Mouse (Mus musculus): ENCODE measurements around the gene Homer2. TPM values are rescaled to one million over a fixed set of nuclear protein-coding genes. Genes with fewer than 3 reads are reported as not detected.
A peak's percentile ranks its signal among the peaks of the same experiment; 100 is the strongest.

Homer2 gene
- polyA plus RNA-seq, 1 experiment from 2014 or later = 15.4 TPM

DNA sequence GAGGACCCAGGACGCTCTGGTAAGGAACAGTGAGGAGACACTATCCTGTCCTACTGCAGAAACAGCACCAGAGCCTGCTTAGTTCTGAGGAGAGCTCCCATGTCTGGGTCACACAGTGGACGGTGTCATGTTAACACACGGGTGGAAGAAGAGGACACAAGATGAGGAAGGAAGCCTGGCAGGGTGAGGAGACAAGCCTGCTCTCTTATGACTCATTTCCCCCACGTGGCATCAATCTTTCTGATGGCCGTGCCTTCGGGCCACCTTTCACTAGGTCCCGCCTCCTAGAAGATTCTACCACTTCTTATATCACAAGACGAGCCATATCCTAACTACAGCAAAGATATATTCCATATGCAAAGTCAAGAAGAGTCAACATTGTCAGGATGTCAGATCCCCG is 40.7 kb downstream of the Homer2 start:
- H3K9me3 ChIP-seq = no peaks in the 10 kb centered on the region
- WGBS = 89% methylated on average over 9 of the region's 9 CpGs
- no peak overlapping the region for H3K9ac ChIP-seq (replicated peaks)
- no peak overlapping the region for H3K27ac ChIP-seq
- no peak overlapping the region for H3K4me3 ChIP-seq (replicated peaks)
- H3K4me2 ChIP-seq (replicated peaks) = no peak overlapping the region
- H3K36me3 ChIP-seq = no peaks in the 10 kb centered on the region
- no peaks in the 10 kb centered on the region for H3K4me1 ChIP-seq (replicated peaks)
- H3K27me3 ChIP-seq = no peaks in the 10 kb centered on the region
- no peak for ATAC-seq

DNA sequence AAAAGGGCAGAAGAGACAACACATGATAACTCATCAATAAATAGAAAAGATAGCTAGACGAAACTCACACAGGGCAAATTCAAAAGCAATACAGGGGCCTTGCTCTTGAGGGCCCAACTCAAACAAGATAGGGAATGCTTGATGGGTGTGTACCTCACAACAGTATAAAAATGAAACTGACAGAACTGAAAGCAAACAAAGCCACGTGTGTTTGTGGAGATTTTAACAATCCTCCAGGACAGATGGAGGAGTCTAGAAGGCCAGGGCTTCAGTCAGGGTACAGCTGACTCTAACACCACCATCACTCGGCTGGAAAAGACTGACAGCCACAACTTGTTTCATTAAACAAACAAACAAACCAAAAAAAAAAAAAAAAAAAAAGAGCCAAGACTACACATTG is 44.3 kb downstream of the Homer2 start:
- Histone ChIP-seq H3K4me3 (replicated peaks) (no peak overlapping the region), H3K27ac (no peak overlapping the region), H3K9me3 (no peaks in the 10 kb centered on the region), H3K4me1 (replicated peaks) (no peaks in the 10 kb centered on the region), H3K9ac (replicated peaks) (no peak overlapping the region), H3K4me2 (replicated peaks) (no peak overlapping the region), H3K27me3 (no peaks in the 10 kb centered on the region), H3K36me3 (no peaks in the 10 kb centered on the region)
- ATAC-seq = no peak
- 77% methylated on average over 3 of the region's 3 CpGs for WGBS

DNA sequence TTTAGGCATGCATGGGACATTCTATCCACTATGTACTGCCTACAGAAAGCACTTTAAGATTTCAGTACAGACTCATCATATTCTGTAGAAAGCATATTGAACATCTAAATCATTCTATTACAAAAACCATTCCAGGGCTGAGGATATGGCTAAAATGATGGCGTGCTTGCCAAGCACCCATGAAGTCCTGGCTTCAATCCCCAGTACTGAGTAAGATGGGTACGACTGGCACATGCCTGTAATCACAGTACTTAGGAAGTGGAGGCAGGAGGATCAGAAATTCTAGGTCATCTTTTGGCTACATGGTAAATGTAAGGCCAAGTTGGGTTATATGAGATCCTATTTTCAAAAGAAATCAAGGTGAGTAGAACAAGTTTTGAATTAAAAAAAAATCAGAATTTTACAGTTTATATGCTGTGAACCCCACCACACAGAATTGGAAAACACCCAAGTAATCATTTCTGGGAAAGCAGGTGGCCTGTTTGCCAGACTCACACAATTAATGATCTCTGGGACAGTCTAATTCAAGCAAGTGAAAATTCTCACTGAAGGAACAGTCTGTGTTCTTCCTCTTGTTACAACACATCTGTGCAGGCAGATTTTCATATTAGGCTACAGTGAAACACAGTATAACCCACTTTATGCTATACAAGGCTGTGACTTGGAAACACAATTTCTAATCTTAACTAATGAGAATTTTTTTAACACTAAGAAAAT is 49.5 kb downstream of the Homer2 start:
- no peak overlapping the region for H3K27ac ChIP-seq
- H3K36me3 ChIP-seq = no peaks in the 10 kb centered on the region
- peaks cover 34% of the 10 kb centered on the region for H3K4me1 ChIP-seq (replicated peaks)
- no peak overlapping the region for H3K9ac ChIP-seq (replicated peaks)
- no peaks in the 10 kb centered on the region for H3K27me3 ChIP-seq
- no peak overlapping the region for H3K4me2 ChIP-seq (replicated peaks)
- no peaks in the 10 kb centered on the region for H3K9me3 ChIP-seq
- WGBS = 85% methylated on average over 2 of the region's 2 CpGs
- H3K4me3 ChIP-seq (replicated peaks) = no peak overlapping the region
- ATAC-seq = no peak

DNA sequence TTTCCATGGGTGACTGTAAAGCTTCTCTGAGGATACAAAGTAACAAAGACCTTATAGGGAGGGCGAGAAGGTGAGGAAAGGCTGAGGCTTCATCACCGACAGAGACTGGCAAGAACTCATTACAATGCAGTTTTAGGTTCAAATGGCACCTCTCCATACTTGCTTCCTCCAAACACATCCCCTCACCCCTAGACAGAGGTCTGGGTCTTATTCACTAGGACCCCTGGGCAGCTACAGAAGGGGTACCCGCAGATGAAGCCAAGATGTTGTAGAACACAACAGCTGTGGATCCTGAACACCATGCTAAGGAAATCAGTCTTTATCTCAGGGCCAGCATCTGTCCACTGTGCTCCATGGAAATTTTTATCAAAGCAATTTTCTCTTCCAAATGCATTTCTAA is 50.3 kb downstream of the Homer2 start:
- no peaks in the 10 kb centered on the region for H3K36me3 ChIP-seq
- H3K4me1 ChIP-seq (replicated peaks) = peaks cover 42% of the 10 kb centered on the region

DNA sequence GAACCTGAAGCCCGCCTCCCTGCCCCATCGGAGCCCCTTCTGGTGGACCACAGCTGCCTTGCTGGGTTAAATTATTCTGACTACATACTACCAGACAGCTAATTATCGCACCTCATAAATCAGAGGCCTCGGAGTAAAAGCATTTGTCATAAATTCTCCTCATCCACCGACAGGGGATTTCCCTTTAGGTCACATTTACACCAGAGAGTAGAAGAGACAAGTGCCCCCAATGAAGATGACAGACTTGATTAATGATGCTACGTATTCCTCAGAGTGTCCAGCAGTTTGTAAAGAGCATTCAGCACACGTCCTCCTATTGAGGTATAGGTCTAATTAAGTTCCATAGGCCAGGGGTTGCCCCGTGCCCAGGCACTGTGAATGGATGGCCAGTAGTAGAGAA is 50.7 kb downstream of the Homer2 start:
- H3K4me3 ChIP-seq (replicated peaks) = no peak overlapping the region
- 48% methylated on average over 8 of the region's 8 CpGs for WGBS
- H3K36me3 ChIP-seq = no peaks in the 10 kb centered on the region
- H3K9me3 ChIP-seq = no peaks in the 10 kb centered on the region
- H3K4me1 ChIP-seq (replicated peaks) = peaks cover 46% of the 10 kb centered on the region
- no peak overlapping the region for H3K4me2 ChIP-seq (replicated peaks)
- no peak overlapping the region for H3K9ac ChIP-seq (replicated peaks)
- ATAC-seq = 0 out of 2 replicates have a peak, but pooled peaks have one; percentile 27
- peak overlapping the region; percentile 35 for H3K27ac ChIP-seq
- no peaks in the 10 kb centered on the region for H3K27me3 ChIP-seq

More for the DNA sequence above, 50.3 kb downstream of the Homer2 start:
- Histone ChIP-seq H3K27me3 (no peaks in the 10 kb centered on the region), H3K9me3 (no peaks in the 10 kb centered on the region), H3K27ac (peak overlapping the region; percentile 35), H3K4me2 (replicated peaks) (no peak overlapping the region), H3K4me3 (replicated peaks) (no peak overlapping the region), H3K9ac (replicated peaks) (no peak overlapping the region)
- no peak for ATAC-seq
- WGBS = 83% methylated on average over 3 of the region's 3 CpGs

DNA sequence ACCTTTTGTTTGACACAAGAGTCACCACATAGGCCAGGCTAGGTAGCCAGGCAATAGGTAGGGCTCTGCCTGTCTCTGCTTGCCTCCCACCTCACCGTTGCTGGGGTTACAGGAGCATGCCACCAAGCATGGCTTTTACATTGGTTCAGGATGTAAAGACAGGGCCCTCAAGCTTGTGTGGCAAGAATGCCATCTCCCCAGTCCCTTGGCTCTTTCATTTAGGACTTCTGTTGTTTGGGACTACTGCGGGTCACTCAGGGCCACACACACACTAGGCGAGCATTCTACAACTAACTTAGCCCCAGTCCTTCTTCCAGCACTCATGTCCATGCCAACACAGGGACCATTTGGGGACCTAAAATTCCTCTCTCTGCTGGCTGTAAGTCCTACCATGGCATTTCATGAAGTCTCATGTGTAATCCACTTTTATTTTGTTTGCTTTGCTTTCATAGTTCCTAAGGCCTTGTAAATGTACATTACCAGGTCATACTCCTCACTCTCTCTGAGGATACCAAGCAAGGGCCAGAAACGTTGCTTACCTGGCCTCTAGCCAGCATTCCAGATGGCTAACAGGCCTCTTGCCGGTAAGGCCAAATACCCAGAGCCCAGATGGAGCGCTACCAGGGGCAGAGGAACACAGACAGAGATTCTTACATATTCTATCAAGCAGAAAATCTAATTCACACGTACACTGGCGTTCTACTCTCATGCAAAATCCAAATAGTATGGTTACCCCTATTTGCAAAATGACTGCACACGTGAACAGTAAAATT is 52.2 kb downstream of the Homer2 start:
- H3K36me3 ChIP-seq = no peaks in the 10 kb centered on the region
- H3K9me3 ChIP-seq = no peaks in the 10 kb centered on the region
- H3K27ac ChIP-seq = no peak overlapping the region
- WGBS = 51% methylated on average over 9 of the region's 9 CpGs
- no peak overlapping the region for H3K4me2 ChIP-seq (replicated peaks)
- H3K4me3 ChIP-seq (replicated peaks) = no peak overlapping the region
- H3K9ac ChIP-seq (replicated peaks) = no peak overlapping the region
- ATAC-seq = no peak
- no peaks in the 10 kb centered on the region for H3K27me3 ChIP-seq
- peaks cover 58% of the 10 kb centered on the region for H3K4me1 ChIP-seq (replicated peaks)

DNA sequence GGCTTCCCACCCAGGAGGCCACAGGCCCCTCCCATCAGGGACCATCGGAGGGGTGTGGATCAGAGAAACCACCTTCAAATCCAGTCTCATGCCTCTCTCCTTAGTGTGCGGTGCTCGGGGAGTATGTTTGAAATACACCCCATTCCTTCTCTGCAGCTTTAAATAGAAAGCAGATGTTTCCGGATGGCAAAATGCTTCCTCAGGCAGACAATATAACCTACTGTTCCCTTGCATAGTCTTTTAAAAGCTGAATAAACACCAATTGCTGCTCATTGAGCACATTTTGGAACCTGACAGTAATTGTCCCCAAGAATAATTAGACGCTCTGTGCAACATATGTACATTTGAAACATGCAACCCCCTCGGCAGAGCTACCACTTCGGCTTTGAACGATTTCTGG is 53.3 kb downstream of the Homer2 start:
- H3K9me3 ChIP-seq = no peaks in the 10 kb centered on the region
- ATAC-seq = no peak
- WGBS = 57% methylated on average over 8 of the region's 8 CpGs
- H3K27ac ChIP-seq = no peak overlapping the region; the same call in 1 of the 2 replicates
- peaks cover 68% of the 10 kb centered on the region for H3K4me1 ChIP-seq (replicated peaks)
- H3K4me2 ChIP-seq (replicated peaks) = no peak overlapping the region
- H3K36me3 ChIP-seq = no peaks in the 10 kb centered on the region
- H3K27me3 ChIP-seq = no peaks in the 10 kb centered on the region
- H3K9ac ChIP-seq (replicated peaks) = no peak overlapping the region; the same call in 1 of the 2 replicates
- no peak overlapping the region for H3K4me3 ChIP-seq (replicated peaks)

DNA sequence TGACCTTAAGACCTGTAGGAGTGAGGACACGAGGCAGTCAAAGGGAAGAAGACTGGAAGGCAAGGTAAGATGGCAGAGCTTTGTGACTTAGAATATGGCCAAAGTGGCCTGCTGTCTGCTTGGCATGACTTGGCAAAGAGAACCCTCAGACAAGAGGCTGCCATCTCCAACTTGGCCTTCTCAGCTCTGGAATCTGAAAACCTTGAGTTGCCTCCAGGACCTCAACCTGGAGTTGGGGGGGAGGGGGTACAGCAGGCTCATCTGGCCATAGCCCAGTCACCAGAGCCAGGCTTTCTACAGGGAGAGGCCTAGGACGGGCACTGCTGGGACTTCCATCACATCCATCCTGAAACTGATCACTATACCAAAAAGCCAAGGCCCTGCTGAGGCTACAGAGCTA is 55.0 kb downstream of the Homer2 start:
- 84% methylated on average over 2 of the region's 2 CpGs for WGBS
- no peak overlapping the region for H3K4me3 ChIP-seq (replicated peaks)
- no peak overlapping the region for H3K9ac ChIP-seq (replicated peaks)
- H3K36me3 ChIP-seq = no peaks in the 10 kb centered on the region
- ATAC-seq = no peak
- no peak overlapping the region for H3K4me2 ChIP-seq (replicated peaks)
- peak overlapping the region; percentile 51; the same call in 1 of the 2 replicates for H3K27ac ChIP-seq
- H3K9me3 ChIP-seq = no peaks in the 10 kb centered on the region
- H3K27me3 ChIP-seq = no peaks in the 10 kb centered on the region
- peaks cover 82% of the 10 kb centered on the region for H3K4me1 ChIP-seq (replicated peaks)

DNA sequence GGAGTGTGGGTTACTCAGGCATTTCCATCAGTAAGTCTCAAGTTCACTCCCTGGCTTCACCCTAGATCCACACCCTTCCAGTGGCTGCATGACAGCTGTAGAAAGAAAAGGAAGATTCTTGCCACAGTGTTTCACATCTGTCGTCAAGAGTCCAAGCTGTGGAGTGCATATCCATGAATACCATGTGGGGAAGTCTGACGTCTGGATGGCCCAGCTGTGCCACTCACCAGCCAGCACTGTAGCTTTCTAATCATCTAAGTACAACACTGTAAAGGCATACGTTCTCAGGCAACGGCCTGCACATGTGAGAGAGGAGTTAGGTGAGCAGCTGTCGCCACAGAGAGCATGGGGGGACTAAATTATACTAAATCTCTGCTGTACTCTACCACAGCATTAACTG is 56.0 kb downstream of the Homer2 start:
- peaks cover 73% of the 10 kb centered on the region for H3K4me1 ChIP-seq (replicated peaks)
- peak; percentile 46 for ATAC-seq
- 46% methylated on average over 5 of the region's 5 CpGs for WGBS

DNA sequence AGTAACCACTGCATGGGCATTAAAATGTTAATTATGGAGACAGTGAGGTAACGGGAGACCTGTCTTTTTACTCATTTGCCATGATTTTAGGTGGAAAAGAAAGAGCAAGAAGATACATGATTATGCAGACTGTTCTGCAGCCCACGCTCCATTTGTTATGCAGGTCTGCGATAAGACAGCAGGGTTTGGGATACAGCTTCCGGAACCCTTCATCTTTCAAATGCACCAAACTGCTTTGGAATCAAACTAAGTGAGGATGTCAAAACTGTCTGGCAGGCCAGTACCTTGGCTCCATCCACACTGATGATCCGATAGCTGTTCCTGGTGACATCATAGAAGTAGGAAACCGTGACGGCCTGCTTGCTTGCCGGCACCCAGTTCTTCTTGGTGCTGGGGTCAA is 58.1 kb downstream of the Homer2 start:
- H3K27me3 ChIP-seq = no peaks in the 10 kb centered on the region
- H3K4me1 ChIP-seq (replicated peaks) = peaks cover 62% of the 10 kb centered on the region
- H3K9ac ChIP-seq (replicated peaks) = no peak overlapping the region
- H3K9me3 ChIP-seq = no peaks in the 10 kb centered on the region
- peak; percentile 14; the same call in 1 of the 2 replicates for ATAC-seq
- H3K36me3 ChIP-seq = no peaks in the 10 kb centered on the region
- H3K4me2 ChIP-seq (replicated peaks) = peak overlapping the region; percentile 4; the same call in 1 of the 2 replicates
- 61% methylated on average over 8 of the region's 8 CpGs for WGBS
- H3K27ac ChIP-seq = peak overlapping the region; percentile 41
- H3K4me3 ChIP-seq (replicated peaks) = no peak overlapping the region

More for the DNA sequence above, 56.0 kb downstream of the Homer2 start:
- Histone ChIP-seq H3K4me2 (replicated peaks) (no peak overlapping the region), H3K9me3 (no peaks in the 10 kb centered on the region), H3K27ac (peak overlapping the region; percentile 80), H3K36me3 (no peaks in the 10 kb centered on the region), H3K4me3 (replicated peaks) (no peak overlapping the region), H3K27me3 (no peaks in the 10 kb centered on the region), H3K9ac (replicated peaks) (no peak overlapping the region; the same call in 1 of the 2 replicates)

DNA sequence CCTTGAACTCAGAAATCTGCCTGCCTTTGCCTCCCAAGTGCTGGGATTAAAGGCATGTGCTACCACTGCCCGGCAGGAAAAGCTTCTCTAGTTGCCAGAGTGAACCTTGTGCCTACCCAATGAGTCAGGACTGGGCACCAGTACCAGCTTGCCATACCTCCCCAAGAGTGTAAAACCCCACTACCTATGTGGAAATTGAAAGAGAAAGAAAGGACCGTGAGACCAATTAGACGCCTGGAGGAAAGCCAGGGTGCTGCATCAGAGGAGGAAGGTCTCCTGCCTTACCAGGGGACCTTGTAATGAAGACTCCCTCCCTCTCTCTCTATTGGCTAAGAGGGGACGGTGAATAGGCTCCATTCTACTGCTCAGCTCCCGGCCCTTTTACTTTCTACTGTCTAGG is 59.4 kb downstream of the Homer2 start:
- Histone ChIP-seq H3K4me3 (replicated peaks) (no peak overlapping the region), H3K27ac (no peak overlapping the region), H3K4me1 (replicated peaks) (peaks cover 49% of the 10 kb centered on the region), H3K36me3 (no peaks in the 10 kb centered on the region), H3K9me3 (no peaks in the 10 kb centered on the region), H3K27me3 (no peaks in the 10 kb centered on the region), H3K4me2 (replicated peaks) (no peak overlapping the region), H3K9ac (replicated peaks) (no peak overlapping the region)
- WGBS = 60% methylated on average over 5 of the region's 5 CpGs
- no peak for ATAC-seq

DNA sequence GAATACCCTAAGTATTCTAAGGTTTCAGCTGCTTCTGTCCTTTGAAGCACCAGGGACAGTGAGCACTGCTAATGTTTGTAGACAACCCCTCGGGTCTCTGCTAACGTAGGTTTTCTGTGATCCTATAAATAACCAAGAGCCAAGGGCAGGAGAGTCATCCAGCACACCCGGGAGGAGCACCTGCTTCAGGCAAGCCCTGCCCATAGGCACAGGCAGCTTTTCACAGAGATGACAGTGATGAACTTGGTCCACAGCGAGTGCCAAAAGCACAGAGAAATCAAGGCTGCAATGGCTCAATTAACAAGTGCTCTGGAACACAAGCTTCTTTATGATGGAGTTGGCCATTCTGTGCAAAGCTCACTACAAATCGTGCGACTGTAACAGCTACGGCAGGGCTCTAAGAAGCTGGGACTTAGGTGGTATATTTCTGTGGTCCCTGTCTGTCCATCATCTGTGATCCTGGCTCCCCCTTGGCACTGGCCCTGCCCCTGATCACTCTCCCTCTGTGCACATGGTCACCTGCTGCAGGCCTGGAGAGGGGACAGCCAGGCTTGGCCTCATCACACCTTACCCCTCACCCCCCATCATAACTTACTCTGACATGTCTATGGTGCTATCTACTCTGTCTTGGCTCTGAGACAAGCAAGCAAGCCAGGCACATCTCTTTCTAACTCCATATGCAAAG is 62.6 kb downstream of the Homer2 start:
- Histone ChIP-seq H3K4me3 (replicated peaks) (no peak overlapping the region), H3K27me3 (no peaks in the 10 kb centered on the region), H3K27ac (no peak overlapping the region), H3K9me3 (no peaks in the 10 kb centered on the region), H3K9ac (replicated peaks) (no peak overlapping the region), H3K4me1 (replicated peaks) (peaks cover 19% of the 10 kb centered on the region), H3K36me3 (no peaks in the 10 kb centered on the region), H3K4me2 (replicated peaks) (no peak overlapping the region)
- WGBS = 78% methylated on average over 7 of the region's 7 CpGs
- ATAC-seq = no peak
